Comparison of ENCODE assay signal across 21 mouse cellular contexts in the genomic region with DNA sequence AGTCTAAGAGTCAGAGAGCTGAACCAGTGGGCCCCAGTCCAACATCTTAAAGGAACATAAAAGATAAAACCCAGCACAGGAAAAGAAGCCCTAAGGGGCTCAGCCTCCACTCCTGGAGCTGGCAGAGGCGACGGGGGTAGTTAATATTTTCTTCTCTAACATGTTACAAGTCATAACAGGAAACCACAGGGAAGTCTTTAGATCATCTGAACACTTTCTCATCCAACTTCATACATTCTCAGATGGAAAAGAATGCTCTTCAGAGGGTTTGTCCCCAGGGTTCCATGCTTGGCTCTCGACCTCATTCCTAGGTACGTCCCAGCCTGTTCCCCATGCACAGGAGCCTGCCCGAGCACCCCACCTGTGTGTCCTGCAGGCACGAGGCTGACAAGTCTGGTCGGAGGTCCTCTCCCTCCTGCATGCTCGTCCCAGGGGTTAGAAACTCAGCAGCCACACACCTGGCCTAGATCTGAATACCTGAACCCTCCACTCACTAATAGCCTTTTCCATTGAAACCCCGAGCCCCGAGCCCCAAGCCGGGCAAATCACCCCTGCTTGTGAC. TPM values are rescaled to one million over a fixed set of nuclear protein-coding genes. Genes with fewer than 3 reads are reported as not detected.
"Had no signal": no experiment of that assay in that cellular context is flagged by ENCODE, and none has a peak within 500 bp of the region (broad histone marks: within the 10 kb centered on the region; RNA-seq: fewer than 3 reads in every experiment).

No protein-coding gene starts in this region.

- H3K27me3 ChIP-seq: liver, embryonic 13.5 days had no signal

- H3K27ac ChIP-seq: kidney, postnatal 0 days; liver, embryonic 13.5 days had no signal

- H3K4me3 ChIP-seq: liver, embryonic 13.5 days had no signal

- H3K9ac ChIP-seq: liver, embryonic 13.5 days had no signal

- ATAC-seq: intestine, postnatal 0 days had no signal

- DNase-seq: kidney, adult 2 months; kidney, postnatal 4 days; liver, embryonic 13.5 days; lung, adult 2 months; lung, postnatal 14 days; midbrain, embryonic 14.5 days; thymus, adult 18-20 months; thymus, postnatal 4 days had no signal

- H3K36me3 ChIP-seq: liver, embryonic 13.5 days had no signal

- H3K4me1 ChIP-seq: liver, embryonic 13.5 days had no signal

- H3K4me2 ChIP-seq: liver, embryonic 13.5 days; midbrain, embryonic 11.5 days had no signal

RNA-seq across cellular contexts. Expression of a gene that starts 48.8 kb away (rescaled TPM):
- total RNA-seq: liver, adult 2 months; megakaryocyte progenitor cell, adult 5-6 weeks; megakaryocyte-erythroid progenitor cell, adult 5-6 weeks had no signal
- polyA plus RNA-seq: liver, adult 2 months; liver, embryonic 16.5 days had no signal

RNA-seq across cellular contexts. Expression of a gene that starts 52.9 kb away (rescaled TPM):
- total RNA-seq: liver, adult 2 months; megakaryocyte progenitor cell, adult 5-6 weeks; megakaryocyte-erythroid progenitor cell, adult 5-6 weeks had no signal
- polyA plus RNA-seq: intestine, postnatal 0 days; kidney, embryonic 14.5 days; kidney, postnatal 0 days; limb, embryonic 11.5 days; liver, adult 2 months; liver, embryonic 13.5 days; liver, embryonic 16.5 days; lung, adult 2 months; lung, embryonic 16.5 days; neural tube, embryonic 11.5 days; small intestine, adult 2 months; spleen, adult 2 months had no signal
